Mouse (Mus musculus): ENCODE results near the gene Hoxc5. TPM values are rescaled to one million over a fixed set of nuclear protein-coding genes. Genes with fewer than 3 reads are reported as not detected.

Gene Hoxc5
- total RNA-seq, 2 experiments from 2014 or later: 1.9 to 2.3 TPM

DNA sequence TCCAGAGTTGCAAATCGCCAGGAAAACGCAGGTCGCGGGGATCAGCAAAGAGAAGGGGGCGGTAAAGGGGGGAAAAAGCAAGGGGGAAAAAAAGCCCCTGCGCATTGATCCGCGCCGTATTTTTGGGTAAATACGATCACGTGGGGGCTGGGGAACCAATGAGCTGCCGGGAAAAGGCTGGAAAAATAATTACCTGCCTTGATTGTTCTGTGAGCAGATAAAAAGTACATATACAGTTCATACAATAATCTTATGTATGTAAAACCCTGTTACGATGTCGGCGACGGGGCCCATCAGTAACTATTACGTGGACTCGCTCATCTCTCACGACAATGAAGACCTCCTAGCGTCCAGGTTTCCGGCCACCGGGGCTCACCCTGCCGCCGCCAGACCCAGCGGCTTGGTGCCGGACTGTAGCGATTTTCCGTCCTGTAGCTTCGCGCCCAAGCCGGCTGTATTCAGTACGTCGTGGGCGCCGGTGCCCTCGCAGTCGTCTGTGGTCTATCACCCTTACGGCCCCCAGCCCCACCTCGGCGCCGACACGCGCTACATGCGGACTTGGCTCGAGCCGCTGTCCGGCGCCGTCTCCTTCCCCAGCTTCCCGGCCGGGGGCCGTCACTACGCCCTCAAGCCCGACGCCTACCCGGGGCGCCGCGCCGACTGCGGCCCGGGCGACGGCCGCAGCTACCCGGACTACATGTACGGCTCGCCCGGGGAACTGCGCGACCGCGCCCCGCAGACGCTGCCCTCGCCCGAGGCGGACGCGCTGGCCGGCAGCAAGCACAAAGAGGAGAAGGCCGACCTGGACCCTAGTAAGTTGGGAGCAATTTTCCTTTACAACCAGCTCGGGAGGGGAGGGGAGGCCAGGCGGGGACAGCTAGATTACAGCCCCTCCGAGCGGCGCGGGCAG, 14.4 kb downstream of the Hoxc5 start:
- intact Hi-C loops (cut with DNase I): no loop called here
- peak; percentile 61 for DNase-seq

DNA sequence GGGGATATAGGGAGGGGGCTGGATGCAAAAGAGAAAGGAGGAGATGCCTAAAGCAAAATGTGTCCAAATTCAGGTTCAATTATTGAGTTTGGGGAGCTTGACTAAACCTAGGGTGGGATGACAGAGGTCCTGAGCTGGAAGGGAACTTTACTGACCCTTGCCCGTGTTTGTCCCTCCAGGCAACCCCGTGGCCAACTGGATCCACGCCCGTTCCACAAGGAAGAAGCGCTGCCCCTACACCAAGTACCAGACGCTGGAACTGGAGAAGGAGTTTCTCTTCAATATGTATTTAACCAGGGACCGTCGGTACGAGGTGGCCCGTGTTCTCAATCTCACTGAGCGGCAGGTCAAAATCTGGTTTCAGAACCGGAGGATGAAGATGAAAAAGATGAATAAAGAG, 16.5 kb downstream of the Hoxc5 start:
- no peak for DNase-seq
- intact Hi-C loops (cut with DNase I): no loop called here

DNA sequence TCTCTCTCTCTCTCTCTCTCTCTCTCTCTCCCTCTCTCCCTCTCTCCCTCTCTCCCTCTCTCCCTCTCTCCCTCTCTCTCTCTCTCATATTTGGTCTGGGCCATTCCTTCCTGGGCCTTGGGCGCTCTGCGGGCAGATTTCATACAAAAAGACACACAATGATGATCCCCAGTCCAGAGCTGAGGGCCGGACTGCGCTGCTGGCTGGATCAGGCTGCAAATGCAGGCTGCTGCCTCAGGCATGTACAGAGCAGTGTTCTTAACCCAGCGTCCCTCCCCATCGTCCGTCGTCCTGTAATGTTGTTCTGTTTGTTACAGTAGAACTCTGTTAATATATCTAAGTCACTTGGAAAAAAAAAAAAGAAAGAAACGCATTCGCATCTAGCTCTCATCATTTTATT, 17.3 kb downstream of the Hoxc5 start:
- no peak for DNase-seq
- intact Hi-C loops (cut with DNase I): no loop called here

DNA sequence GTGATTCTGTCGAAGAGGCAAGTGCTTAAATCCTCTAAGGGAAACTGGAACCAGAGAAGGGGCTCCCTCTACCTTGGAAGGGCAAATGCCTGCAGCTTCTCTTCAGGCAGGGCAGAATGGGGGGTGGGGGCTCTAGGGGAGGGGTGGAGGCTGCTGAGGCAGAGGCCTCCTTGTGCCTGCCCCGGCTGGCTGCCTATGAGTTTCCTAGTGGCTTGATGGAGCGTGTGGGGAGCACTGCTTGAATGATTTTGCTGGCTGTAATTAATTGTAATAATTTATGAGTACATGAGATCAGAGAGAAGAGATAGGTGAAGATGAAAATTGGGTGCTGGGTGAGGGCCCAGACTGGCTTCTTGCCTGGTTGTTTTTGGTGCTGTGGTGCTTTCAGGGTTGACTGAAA, 17.7 kb downstream of the Hoxc5 start:
- intact Hi-C loops (cut with DNase I): no loop called here

DNA sequence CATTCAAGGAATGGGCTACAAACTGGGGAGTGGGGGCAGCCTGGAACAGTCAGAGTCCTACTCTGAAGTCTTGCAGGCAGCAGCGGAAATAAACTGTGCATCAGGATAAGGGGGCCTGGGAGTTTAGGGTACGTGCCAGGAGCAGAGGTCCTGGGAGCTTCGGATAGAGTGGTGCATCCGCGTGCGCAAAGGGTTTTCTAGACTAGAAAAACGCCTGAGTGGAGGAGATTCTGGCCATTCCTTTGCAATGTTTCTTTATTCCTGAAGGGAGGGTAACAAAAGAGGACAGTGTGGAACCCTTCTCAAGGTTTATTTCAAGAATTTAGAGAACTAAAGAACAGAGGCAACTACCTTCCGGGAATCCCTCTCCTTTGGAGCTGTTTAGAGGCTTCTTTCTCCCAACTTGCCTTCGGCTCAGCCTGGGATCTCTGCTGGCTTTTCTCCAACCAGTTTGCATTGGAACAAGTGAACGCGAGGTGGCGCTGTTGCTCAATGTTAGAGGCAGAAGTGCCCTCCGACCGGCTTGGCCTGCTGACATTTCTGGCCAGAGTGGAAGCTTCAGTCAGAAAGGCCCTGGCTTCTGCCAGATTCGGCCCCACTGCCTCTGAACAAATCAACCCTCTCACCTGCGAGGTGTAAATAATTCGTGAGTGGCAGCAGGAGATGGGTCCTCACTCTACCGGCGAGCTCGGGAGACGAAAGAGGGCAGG, 20.0 kb downstream of the Hoxc5 start:
- peak; percentile 91 to 96 for DNase-seq
- intact Hi-C loops (cut with DNase I): loop anchor here (2.0 kb wide), 2 partner anchors 136 to 186 kb away; no protein-coding TSS in a partner anchor

More for the DNA sequence above, 17.7 kb downstream of the Hoxc5 start:
- no peak for DNase-seq

DNA sequence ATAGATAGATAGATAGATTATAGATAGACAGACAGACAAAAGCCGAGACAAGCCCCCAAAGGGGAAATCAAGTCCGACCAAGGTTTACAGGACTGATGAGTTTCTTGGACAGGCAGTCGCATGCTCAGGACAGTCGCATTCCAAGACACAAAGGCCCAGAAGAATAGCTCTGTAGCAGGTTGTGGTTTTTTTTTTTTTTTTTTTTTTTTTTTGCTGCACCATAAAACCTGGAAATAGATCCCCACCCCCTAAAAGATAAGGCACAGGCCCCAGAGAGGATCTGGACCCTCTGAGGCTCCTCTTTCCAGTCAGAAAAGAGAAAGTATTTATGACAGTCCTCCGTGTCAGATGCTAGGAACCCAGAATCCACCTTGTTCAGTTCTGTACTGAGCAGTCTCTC, 20.8 kb downstream of the Hoxc5 start:
- intact Hi-C loops (cut with DNase I): no loop called here
- DNase-seq: no peak

DNA sequence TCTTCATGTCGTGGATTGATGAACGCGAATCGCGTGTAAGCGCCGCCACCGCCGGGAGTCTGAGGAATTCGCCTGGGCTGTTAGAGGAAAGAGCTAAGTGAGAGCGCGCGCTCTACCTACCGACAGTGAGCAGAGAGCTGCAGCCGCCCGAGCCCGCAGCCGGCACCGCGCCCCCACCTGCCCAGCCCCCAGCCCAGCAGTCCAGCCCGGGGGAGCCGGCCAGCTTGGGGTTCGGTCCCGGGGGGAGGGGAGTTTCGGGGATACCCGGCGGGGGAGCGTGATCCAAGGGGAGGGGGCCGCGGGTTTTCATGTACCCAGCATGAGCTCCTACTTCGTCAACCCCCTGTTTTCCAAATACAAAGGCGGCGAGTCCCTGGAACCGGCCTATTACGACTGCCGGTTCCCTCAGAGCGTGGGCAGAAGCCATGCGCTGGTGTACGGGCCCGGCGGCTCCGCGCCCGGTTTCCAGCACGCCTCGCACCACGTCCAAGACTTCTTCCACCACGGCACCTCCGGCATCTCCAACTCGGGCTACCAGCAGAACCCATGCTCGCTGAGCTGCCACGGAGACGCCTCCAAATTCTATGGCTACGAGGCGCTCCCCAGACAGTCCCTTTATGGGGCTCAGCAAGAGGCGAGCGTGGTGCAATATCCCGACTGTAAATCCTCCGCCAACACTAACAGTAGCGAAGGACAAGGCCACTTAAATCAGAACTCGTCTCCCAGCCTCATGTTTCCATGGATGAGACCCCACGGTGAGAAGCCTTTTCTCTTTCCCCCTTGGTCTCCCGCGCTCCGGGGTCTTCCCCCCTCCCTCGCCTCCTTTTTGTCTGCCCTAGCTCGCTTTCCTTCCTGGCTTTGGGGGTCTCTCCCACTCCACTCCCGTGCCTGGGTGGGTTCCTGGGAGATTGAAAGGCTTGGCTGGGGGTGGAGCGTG, 23.5 kb downstream of the Hoxc5 start, which contains the start of gene Hoxc8:
Gene Hoxc8, plus strand, starts transcription at position 147 of the 937 bp plus-strand sequence.
- intact Hi-C loops (cut with DNase I): no loop called here
- DNase-seq: no peak

DNA sequence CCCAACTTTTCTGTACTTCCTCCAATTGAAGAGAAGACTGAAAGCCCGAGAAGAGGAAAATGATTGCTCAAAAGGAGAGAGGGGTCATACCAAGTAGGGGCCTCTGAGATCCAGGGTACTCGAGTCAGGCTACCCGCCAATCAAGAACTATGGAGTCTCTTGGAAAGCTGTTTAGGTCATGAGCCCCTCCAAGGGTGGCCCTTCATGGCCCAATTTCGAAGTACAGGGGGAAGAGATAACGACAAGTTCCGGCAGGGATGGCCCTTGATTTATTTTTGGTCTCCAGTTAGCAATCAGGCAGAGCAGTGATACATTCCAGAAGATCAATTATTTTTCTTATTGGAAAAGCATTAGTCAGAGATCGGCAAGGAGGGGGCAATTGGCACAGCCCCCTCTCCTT, 24.5 kb downstream of the Hoxc5 start:
- DNase-seq: no peak
- intact Hi-C loops (cut with DNase I): no loop called here

DNA sequence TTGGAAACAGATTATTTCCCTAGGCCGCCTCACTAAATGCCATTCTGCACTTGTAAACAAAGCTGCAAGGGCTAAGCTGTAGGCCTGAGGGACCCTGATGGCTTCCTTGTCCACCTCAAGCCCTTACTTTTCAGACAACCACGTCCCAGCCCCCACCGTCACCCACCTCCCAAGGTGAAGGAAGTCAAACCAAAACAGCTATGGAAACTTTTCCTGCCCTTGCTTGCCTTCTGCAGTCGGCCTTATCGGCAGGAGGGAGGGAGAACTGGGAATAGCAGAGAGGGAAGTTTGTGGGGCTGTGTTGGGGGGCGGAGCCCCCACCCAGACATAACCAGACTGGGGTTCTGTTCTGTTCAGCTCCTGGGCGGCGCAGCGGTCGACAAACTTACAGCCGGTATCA, 25.0 kb downstream of the Hoxc5 start:
- DNase-seq: no peak
- intact Hi-C loops (cut with DNase I): no loop called here

DNA sequence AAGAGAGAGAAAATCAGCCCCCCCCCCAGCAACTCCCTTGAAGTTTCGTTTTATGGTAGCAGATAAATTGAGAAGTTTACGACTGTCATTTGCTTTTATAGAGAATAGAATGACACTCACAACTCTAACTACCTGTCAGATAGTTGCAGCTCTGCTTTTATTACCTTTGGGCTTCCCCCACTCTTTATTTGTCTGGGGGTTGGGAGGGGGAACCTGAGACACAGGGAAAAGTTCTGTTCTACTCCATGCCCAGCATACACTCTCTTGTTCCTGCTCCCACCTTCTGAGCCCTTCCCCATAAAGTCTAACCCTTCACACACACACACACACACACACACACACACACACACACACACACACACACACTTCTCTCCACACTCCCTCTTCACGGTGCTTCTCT, 25.6 kb downstream of the Hoxc5 start:
- DNase-seq: no peak
- intact Hi-C loops (cut with DNase I): no loop called here

DNA sequence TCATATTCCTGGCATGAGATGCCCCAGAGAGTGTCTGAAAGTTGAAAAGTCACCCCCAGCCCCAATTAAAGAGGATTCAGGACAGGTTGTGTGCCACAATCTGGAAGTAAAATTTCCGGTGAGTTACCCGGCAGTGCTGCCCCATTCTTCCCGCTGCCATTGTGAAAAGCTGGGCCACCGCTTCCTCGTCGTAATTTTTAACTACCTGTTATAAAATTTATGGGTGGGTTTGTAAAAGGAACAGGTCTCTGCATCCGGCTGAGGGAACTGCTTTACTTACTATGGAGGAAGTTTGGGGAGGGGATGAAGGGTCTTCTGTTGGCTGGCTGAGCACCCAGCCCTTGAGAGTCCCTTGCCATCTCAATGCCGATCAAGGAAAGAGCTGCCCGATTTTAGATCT, 29.3 kb downstream of the Hoxc5 start:
- intact Hi-C loops (cut with DNase I): no loop called here
- DNase-seq: no peak

DNA sequence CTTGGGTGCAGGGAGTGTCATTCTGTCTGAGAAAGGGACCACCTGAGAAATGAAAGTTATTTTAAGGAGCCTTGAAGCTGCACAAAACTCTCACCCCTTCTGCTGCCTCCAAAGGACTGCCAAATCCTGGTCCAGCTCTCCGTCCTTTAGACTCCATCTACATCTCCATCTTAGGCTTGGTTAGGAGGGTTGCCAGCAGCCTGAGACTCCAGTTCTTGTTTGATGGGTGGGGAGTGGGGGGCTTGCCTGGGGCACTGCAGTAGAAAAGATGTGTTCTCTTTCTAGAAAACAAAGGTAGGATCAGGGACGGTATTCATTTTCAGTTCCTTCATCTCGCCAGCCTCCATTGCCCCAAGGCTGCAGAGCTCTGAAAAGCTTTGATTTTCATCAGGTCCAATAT, 30.2 kb downstream of the Hoxc5 start:
- no peak for DNase-seq
- intact Hi-C loops (cut with DNase I): no loop called here

DNA sequence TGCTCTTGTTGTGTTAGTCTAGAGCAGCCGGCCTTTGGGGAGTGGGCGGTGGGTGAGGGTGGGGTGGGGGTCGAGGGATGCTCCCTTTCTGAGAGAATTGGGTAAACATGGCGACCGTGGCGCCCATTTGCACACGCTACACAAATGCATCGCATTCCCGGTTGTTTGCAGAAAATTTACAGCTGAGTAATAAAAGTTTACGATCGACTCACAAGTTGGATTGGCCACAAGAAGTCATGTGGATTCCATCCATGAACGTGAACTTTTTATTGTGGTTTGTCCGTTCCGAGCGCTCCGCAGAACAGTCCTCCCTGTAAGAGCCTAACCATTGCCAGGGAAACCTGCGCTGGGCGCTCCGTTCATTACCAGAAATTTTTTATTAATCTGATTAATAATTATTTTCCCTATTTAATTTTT, 30.7 kb downstream of the Hoxc5 start, which contains the start of gene Hoxc6:
Gene Hoxc6, plus strand, starts transcription at position 319 of the 417 bp plus-strand sequence.
- intact Hi-C loops (cut with DNase I): no loop called here
- no peak for DNase-seq

DNA sequence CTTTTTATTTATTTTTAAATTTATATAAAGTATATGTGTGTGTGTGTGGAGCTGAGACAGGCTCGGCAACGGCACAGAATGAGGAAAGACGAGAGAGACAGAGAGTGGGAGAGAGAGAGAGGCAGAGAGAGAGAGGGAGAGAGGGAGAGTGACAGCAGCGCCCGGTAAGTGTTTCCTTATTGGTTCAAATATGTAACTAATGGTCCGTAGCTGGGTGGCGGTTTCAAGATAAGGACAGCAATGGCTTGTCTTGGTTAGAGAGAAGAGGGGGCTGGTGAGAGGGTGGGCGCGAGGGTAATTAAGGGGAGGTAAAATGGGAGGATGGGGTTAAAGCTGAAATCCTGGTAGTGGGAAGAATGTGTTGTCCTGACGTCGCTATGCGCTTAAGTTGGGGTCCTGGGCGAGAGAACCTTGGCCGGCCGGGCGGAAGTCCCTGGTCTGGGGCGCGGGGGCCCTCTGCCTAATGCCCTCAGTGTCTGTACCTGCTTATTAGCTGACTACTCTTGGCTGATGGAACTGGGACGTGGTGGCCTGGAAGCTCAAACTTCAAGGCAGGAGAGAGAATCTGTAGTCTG, 31.5 kb downstream of the Hoxc5 start:
- DNase-seq: no peak

DNA sequence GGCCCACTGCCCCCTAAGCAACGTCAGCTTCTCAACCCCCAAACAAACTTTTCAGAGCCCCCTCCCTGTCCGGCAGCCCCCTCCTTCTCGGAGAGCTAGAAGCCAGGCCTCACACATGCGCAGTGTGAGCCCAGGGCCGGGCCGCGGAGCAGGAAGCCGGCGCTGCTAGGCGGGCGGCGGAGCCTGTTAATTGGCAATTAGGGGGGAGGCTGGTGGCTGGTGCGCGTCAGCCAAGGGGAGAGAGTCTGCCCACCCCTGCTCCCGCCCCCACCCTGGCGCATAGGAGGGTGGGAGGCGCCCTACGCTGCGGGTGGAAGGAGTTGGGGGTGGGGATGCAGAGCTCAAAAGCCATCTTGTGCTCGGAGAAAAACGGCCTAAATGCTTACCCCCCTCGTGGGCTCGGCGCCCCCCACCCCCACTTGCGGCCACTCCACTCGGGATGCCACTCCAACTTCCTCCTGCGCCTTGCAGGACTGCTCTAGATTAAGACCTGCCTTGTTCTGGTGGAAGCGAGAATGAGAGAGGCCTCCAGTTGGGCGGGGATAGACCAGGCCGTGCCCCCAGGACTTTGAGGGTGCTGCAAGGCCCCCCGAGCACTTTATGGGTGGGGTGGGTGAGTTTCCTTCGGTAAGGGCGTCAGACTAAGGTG, 32.1 kb downstream of the Hoxc5 start:
- DNase-seq: peak; percentile 84 to 86
- intact Hi-C loops (cut with DNase I): no loop called here

More for the DNA sequence above, 31.5 kb downstream of the Hoxc5 start:
- intact Hi-C loops (cut with DNase I): no loop called here

DNA sequence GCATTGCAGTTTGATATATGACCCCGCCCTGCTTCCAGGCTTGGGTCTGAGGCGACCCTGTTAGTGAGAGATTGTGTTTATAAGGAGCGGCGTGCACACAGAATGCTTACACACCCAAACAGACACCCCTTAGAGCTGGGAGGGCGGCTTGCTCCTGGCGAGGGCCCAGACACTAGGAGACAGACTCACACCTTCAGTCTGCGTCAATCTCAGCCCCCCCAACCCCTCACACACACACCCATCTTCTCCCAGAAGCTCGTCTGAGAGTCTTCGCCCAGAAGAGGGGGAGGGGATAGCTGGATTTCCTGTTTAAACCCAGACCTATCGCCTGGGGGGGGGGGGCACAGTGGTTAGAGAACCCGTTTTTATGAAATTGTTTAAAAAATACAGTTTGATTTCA, 32.7 kb downstream of the Hoxc5 start:
- DNase-seq: peak in 1 of 2 experiments; percentile 42
- intact Hi-C loops (cut with DNase I): no loop called here

DNA sequence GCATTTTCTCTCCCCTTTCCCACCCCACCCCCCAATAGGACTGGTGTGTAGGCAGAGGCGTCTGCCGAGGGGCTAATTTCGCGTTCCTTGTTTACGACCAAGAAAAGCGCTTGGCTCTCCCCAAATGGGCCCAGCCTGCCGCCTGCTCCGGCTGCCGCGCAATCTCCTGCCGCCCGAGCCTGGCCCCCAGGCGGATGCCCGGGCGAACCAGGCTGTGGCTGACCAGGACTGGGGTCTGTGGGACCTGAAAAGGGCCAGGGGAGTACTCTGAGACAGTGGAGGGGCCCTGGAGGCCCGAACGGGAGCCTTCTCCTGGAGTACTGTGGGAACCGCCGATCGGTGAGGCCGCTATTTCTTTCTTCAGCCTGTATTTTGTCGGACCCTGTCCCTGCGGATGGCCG, 33.3 kb downstream of the Hoxc5 start:
- intact Hi-C loops (cut with DNase I): no loop called here
- peak in 1 of 2 experiments; percentile 59 for DNase-seq

DNA sequence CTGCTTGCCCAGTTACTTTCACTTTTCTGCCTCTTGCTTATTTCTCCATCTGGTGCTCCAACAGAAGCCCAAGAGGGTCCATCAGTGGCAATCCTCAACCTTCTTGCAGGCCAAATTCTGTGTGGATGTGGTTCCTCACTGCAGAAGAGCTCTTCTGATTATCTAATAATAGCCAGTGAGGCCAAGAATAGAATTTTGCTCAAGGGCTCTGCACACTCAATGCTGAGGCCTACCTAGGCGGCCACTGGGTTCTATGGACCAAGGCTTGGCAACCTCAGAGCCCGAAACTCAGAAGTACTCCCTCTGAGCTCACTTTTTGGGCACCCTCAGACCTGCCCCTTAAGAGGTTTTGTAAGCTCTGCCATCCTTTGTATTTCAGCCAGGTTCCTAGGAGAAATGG, 34.1 kb downstream of the Hoxc5 start:
- no peak for DNase-seq
- intact Hi-C loops (cut with DNase I): no loop called here

DNA sequence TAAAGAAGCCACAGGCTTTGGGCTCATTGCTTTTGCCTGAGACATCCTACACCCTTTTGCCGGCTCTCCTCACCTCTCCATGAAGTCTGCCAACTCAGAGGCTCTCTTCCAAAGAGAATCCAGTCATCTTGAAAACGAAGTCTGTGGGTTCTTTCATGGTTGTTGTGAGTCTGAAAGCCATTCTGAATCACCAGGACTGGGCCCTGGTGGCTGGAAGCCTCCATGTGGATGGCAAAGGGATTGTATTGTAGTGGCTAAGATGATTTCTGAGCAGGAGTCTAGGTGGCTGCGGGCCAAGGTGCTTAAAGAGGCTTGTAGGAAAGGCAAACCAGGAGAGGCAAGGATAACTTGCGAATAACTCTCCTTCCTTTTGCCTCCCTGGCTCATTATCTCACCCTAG, 34.9 kb downstream of the Hoxc5 start:
- DNase-seq: peak in 1 of 2 experiments; percentile 44
- intact Hi-C loops (cut with DNase I): no loop called here
